Mouse (Mus musculus) left cerebral cortex, adult 9 months (tissue): ENCODE results near the gene D930048N14Rik.
"Not testable (repeated sequence)": the region's sequence is repeated elsewhere in the genome, so short reads cannot be mapped to it uniquely, and the experiment has no call there.

Experiments
- DNase-seq, 2 experiments: peaks; one replicate each; pipeline ENCODE4 v3.0.0; 2022; ENCODE audit warnings: low spot score in 2 of 2

D930048N14Rik gene

GRCm38 (mm10) chr11:51652889-51653418, 2.2 kb downstream of the D930048N14Rik start:
- no peak for DNase-seq

GRCm38 (mm10) chr11:51653736-51654135, 3.0 kb downstream of the D930048N14Rik start:
- DNase-seq, result no peak

- DNase-seq, result no peak
Observed at GRCm38 (mm10) chr11:51654891-51655290, 4.1 kb downstream of the D930048N14Rik start.

GRCm38 (mm10) chr11:51656798-51657521, 6.2 kb downstream of the D930048N14Rik start:
- DNase-seq, result no peak

GRCm38 (mm10) chr11:51658291-51658690, 7.5 kb downstream of the D930048N14Rik start:
- DNase-seq, result no peak

- DNase-seq, result no peak
Observed at GRCm38 (mm10) chr11:51658705-51659104, 8.0 kb downstream of the D930048N14Rik start.

GRCm38 (mm10) chr11:51661867-51662365, 11.2 kb downstream of the D930048N14Rik start:
- DNase-seq, result no peak

- no peak for DNase-seq
Observed at GRCm38 (mm10) chr11:51662632-51663031, 11.9 kb downstream of the D930048N14Rik start.

GRCm38 (mm10) chr11:51664747-51665146, 14.0 kb downstream of the D930048N14Rik start:
- DNase-seq, result not testable (repeated sequence)

- no peak for DNase-seq
Observed at GRCm38 (mm10) chr11:51670846-51671245, 20.1 kb downstream of the D930048N14Rik start.

- no peak for DNase-seq
Observed at GRCm38 (mm10) chr11:51671376-51671775, 20.6 kb downstream of the D930048N14Rik start.

- no peak for DNase-seq
Observed at GRCm38 (mm10) chr11:51673291-51673690, 22.5 kb downstream of the D930048N14Rik start.

- DNase-seq, result no peak
Observed at GRCm38 (mm10) chr11:51675386-51675785, 24.6 kb downstream of the D930048N14Rik start.

GRCm38 (mm10) chr11:51677737-51678418, 27.1 kb downstream of the D930048N14Rik start:
- no peak for DNase-seq

- DNase-seq, result no peak
Observed at GRCm38 (mm10) chr11:51679466-51679865, 28.7 kb downstream of the D930048N14Rik start.

- peak in 1 of 2 experiments; percentile 86 for DNase-seq
Observed at GRCm38 (mm10) chr11:51681324-51681975, 30.7 kb downstream of the D930048N14Rik start.

GRCm38 (mm10) chr11:51681976-51682374, 31.2 kb downstream of the D930048N14Rik start:
- no peak for DNase-seq

- peak; percentile 99 for DNase-seq
Observed at GRCm38 (mm10) chr11:51688330-51689328, 37.9 kb downstream of the D930048N14Rik start, which contains the start of gene 0610009B22Rik. 0610009B22Rik (minus strand) TSS chr11:51688874.

GRCm38 (mm10) chr11:51689343-51689742, 38.6 kb downstream of the D930048N14Rik start:
- DNase-seq, result no peak

- DNase-seq, result not testable (repeated sequence)
Observed at GRCm38 (mm10) chr11:51690597-51690996, 39.8 kb downstream of the D930048N14Rik start.

GRCm38 (mm10) chr11:51694984-51695383, 44.2 kb downstream of the D930048N14Rik start:
- no peak for DNase-seq
